Mouse (Mus musculus) E14TG2a.4 (cell line): ENCODE measurements around the gene Nptxr.

Source experiments
- CTCF ChIP-seq: conservative IDR thresholded peaks from 2 replicates; pipeline ENCODE4 v1.5.1; 2014; ENCODE audit warnings: low read length
- NANOG ChIP-seq: IDR thresholded peaks from 2 replicates; pipeline ENCODE4 v1.6.1; 2014; ENCODE audit warnings: borderline replicate concordance, low read length, mixed read lengths
- POU5F1 ChIP-seq: IDR thresholded peaks from 2 replicates; pipeline ENCODE4 v1.6.1; 2014; ENCODE audit warnings: low read length, borderline replicate concordance

GRCm38 (mm10) chr15:79797096-79797495, 7.5 kb downstream of the Nptxr start:
- TF ChIP-seq CTCF (no peak), POU5F1 (no peak), NANOG (no peak)
